Mouse (Mus musculus) C2C12 (cell line): ENCODE results near the gene Odf3l1. TPM values are rescaled to one million over a fixed set of nuclear protein-coding genes. Genes with fewer than 3 reads are reported as not detected.

Experiments
- H3K27me3 ChIP-seq: one replicate; pipeline ENCODE4 v1.6.1; 2011; ENCODE audit not compliant: control insufficient read depth, insufficient read depth, insufficient read length
- H3K36me3 ChIP-seq: one replicate; pipeline ENCODE4 v1.6.1; 2011; ENCODE audit not compliant: control insufficient read depth, insufficient read depth
- H3K4me3 ChIP-seq: one replicate; pipeline ENCODE4 v1.5.1; 2011; ENCODE audit warnings: mild to moderate bottlenecking, control low read depth; ENCODE audit not compliant: poor library complexity, insufficient read depth, severe bottlenecking
- H3K79me2 ChIP-seq: one replicate; pipeline ENCODE4 v1.6.1; 2011; ENCODE audit not compliant: control insufficient read depth, insufficient read depth
- H3K79me3 ChIP-seq: one replicate; pipeline ENCODE4 v1.6.1; 2011; ENCODE audit warnings: low read depth, control low read depth
- H3ac ChIP-seq: one replicate; pipeline ENCODE3; 2011; ENCODE audit warnings: low read depth; ENCODE audit not compliant: control insufficient read depth, insufficient read length
- CEBPB ChIP-seq: IDR thresholded peaks from one replicate; pipeline ENCODE4 v1.6.1; 2011; ENCODE audit warnings: low read depth, mild to moderate bottlenecking, control low read depth, moderate library complexity
- CTCF ChIP-seq: IDR thresholded peaks from one replicate; pipeline ENCODE4 v1.5.1; 2011; ENCODE audit not compliant: control insufficient read depth, insufficient read depth, insufficient read length
- FOSL1 ChIP-seq: IDR thresholded peaks from one replicate; pipeline ENCODE4 v1.8.0; 2011; ENCODE audit warnings: mild to moderate bottlenecking, low read length; ENCODE audit not compliant: poor library complexity, insufficient read depth, severe bottlenecking
- MAX ChIP-seq: IDR thresholded peaks from one replicate; pipeline ENCODE4 v1.6.1; 2011; ENCODE audit warnings: mild to moderate bottlenecking, control low read depth
- MYOD1 ChIP-seq: IDR thresholded peaks from one replicate; pipeline ENCODE4 v1.6.1; 2011; ENCODE audit warnings: low read depth; ENCODE audit not compliant: control insufficient read depth, insufficient read length
- MYOG ChIP-seq: IDR thresholded peaks from one replicate; pipeline ENCODE4 v1.6.1; 2011; ENCODE audit not compliant: control insufficient read depth, insufficient read length; ENCODE audit errors: extremely low read depth
- USF1 ChIP-seq: IDR thresholded peaks from one replicate; pipeline ENCODE4 v1.6.1; 2011; ENCODE audit warnings: low read depth, mild to moderate bottlenecking, control low read depth, moderate library complexity
- polyA plus RNA-seq: library from polyadenylated mRNA; unstranded; fragments of >200 nt; fragmentation: generic; extraction: Trizol; gene quantifications from one replicate; pipeline ENCODE4 v1.2.1, GENCODE M21; 2012; ENCODE audit warnings: missing spikeins

Odf3l1 gene
- polyA plus RNA-seq, 1 experiment = 0.04 TPM

DNA sequence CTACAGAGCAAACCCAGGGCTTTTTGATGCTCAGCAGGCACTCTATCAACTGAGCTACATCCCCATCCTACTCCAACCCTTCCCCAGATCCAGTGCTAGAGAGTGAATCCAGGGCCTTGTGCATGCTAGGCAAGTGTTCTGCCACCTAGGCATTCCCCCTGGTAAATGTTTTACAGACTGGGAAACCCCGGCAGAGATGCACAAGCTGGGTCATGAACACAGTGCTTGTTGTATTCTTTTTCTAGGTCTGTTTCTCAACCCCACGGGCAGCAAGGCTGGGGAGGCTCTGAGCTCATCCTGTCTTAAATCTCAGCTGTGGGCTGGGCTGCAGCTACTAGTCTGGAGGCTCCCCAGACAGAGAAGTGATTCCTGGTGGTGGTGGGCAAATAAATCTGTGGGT lies 1.6 kb downstream of the Odf3l1 start:
- H3K79me3 ChIP-seq = peaks cover 6% of the 10 kb centered on the region
- H3K36me3 ChIP-seq = no peaks in the 10 kb centered on the region
- H3ac ChIP-seq = no peak overlapping the region
- H3K79me2 ChIP-seq = peaks cover 26% of the 10 kb centered on the region
- H3K4me3 ChIP-seq = no peak overlapping the region
- no peak for TF ChIP-seq CTCF
- no peak for TF ChIP-seq MYOD1
- no peak for TF ChIP-seq FOSL1
- no peak for TF ChIP-seq CEBPB
- no peak for TF ChIP-seq USF1
- no peak for TF ChIP-seq MAX
- TF ChIP-seq MYOG = no peak
- H3K27me3 ChIP-seq = no peaks in the 10 kb centered on the region

DNA sequence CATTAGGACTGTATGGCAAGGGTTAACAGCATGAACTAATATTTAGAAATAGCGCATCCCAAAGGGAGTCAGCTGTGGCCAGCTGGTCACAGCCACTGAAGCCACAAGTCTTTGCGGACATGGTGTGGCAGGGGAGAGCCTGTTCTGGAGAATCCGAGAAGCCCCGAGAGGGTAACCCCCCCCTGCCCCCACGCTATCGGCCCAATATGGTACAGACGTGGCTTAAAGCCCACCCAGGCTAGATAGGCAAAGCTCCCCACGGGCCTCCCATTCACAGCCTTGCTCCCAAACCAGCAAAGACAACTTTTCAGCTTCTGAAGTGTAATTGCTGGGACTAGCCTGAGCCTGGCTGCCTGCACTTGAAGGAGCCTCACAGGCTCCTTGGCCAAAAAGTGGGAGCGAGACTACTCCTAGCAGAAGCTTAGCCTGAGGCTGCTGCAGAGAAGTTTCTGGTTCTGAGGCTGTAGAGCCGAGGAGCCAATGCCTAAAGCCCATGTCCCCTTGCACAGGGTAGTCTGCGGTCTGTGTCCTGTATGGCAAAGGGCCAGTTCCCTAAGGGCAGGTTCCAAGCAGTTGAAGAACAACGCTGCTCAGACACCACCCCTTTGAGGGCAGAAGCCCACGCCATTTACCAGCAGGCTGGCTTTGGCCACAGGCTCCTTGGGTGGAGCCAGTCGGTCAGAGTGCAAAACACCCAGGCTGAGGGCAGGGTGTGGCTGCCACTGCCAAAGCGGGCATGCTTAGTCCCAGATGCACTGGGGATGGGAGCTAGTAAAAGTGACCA lies 3.8 kb downstream of the Odf3l1 start:
- Histone ChIP-seq H3K79me2 (peaks cover 5% of the 10 kb centered on the region), H3K36me3 (no peaks in the 10 kb centered on the region), H3K27me3 (no peaks in the 10 kb centered on the region), H3K79me3 (peaks cover under 1% of the 10 kb centered on the region), H3K4me3 (no peak overlapping the region), H3ac (no peak overlapping the region)
- TF ChIP-seq FOSL1 (no peak), MYOD1 (no peak), USF1 (no peak), CTCF (no peak), MYOG (no peak), CEBPB (no peak), MAX (no peak)

DNA sequence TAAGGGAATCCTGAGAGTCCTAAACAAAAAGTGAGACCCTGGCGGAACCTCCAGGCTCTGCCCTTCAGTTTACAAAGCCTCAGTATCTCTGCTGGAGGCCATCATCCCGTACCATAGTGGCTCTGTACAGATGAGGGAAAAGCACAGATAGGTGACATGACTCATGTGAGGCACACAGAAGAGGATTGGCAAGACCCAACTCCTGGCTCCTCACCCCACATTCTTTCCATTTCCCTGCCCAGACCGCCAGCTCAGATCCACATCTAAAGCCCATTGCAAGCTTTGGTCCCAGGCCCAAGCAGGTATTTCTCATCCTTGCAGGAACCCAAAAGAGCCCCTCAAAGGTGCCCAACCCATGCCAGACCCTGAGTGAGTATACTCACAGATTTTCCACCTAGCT lies 4.4 kb downstream of the Odf3l1 start:
- Histone ChIP-seq H3K79me3 (no peaks in the 10 kb centered on the region), H3K4me3 (no peak overlapping the region), H3ac (no peak overlapping the region), H3K36me3 (no peaks in the 10 kb centered on the region), H3K79me2 (no peaks in the 10 kb centered on the region), H3K27me3 (no peaks in the 10 kb centered on the region)
- TF ChIP-seq CEBPB (no peak), MAX (no peak), FOSL1 (no peak), CTCF (no peak), MYOG (no peak), USF1 (no peak)

DNA sequence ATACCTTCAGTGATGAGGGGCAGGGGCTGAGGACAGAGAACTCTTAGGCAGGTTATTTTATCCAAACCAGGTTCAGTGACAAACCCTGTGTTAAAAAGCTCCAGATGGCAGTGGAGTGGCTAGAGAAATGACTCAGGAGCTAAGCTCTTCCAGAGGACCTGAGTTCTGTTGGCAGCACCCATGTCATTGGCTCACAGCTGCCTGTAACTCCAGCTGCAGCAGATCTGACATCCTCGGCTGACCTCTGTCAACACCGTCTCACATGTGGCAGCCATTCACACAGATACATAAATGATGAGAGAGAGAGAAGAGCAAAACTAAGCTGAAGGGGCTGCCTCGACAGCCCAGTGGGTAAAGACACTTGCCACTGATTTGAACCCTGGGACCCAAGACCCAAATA lies 7.0 kb downstream of the Odf3l1 start:
- H3K4me3 ChIP-seq = no peak overlapping the region

DNA sequence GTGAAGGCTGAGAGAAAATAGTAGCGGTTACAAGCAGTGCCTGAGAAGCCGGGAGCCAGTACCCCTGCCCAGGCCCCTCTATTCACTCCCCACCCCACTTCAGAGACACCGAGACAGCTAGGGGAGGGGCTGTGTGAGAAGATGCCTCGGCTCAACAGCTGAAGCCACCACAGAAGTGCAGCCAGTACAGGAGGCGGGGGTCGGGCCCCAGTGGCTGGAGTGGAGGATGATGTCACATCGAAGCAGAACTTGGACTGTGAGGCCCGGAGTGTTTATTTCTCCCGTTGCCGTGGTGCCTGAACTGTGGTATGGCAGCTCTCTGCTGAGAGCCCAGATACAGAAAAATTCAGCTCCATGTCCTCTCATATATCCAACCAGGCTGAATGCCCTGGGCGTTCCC lies 12.7 kb downstream of the Odf3l1 start:
- Histone ChIP-seq H3ac (no peak overlapping the region), H3K36me3 (no peaks in the 10 kb centered on the region), H3K27me3 (no peaks in the 10 kb centered on the region), H3K4me3 (no peak overlapping the region), H3K79me3 (no peaks in the 10 kb centered on the region), H3K79me2 (no peaks in the 10 kb centered on the region)
- peak; percentile 10 for TF ChIP-seq MYOD1
- no peak for TF ChIP-seq MAX

More for the DNA sequence above, 7.0 kb downstream of the Odf3l1 start:
- H3K27me3 ChIP-seq = no peaks in the 10 kb centered on the region
- no peak overlapping the region for H3ac ChIP-seq
- no peaks in the 10 kb centered on the region for H3K36me3 ChIP-seq
- H3K79me2 ChIP-seq = no peaks in the 10 kb centered on the region
- H3K79me3 ChIP-seq = no peaks in the 10 kb centered on the region
- TF ChIP-seq MYOD1 = no peak
- TF ChIP-seq CEBPB = no peak
- no peak for TF ChIP-seq USF1
- no peak for TF ChIP-seq CTCF
- no peak for TF ChIP-seq FOSL1
- TF ChIP-seq MAX = no peak
- TF ChIP-seq MYOG = no peak

DNA sequence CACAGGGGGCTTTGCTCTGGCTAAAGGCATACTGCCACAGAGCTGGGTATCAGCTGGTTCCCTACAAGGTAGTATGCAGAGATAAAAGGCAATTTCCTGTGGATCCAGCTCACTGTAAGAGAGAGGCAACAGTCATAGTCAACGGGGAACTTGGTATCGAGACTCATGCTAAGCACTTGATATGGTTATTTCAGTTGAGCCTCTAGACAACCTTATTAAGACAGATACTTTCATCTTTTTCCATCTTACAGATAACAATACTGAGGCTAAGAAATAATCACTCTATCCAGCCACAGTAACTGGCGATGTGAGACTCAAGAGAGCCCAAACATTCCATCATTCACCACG lies 13.6 kb downstream of the Odf3l1 start:
- H3K27me3 ChIP-seq = no peaks in the 10 kb centered on the region
- no peak overlapping the region for H3K4me3 ChIP-seq
- no peaks in the 10 kb centered on the region for H3K79me2 ChIP-seq
- no peak for TF ChIP-seq MYOG
- no peak for TF ChIP-seq USF1
- no peak for TF ChIP-seq CTCF
- no peak for TF ChIP-seq MYOD1
- no peak for TF ChIP-seq CEBPB
- no peak for TF ChIP-seq FOSL1
- TF ChIP-seq MAX = no peak
- no peaks in the 10 kb centered on the region for H3K36me3 ChIP-seq
- no peaks in the 10 kb centered on the region for H3K79me3 ChIP-seq
- H3ac ChIP-seq = no peak overlapping the region
